20 mouse cellular contexts compared by ENCODE assay signal in genomic region chr10:108470319-108470955, GRCm38 (mm10).
DNase-seq lines count a peak whose midpoint lies in the region; ATAC-seq and TF ChIP-seq lines count a peak whose summit lies in the region.
"Had no signal": no experiment of that assay in that cellular context is flagged by ENCODE, and none has a peak within 500 bp of the region (broad histone marks: within the 10 kb centered on the region; RNA-seq: fewer than 3 reads in every experiment).

No protein-coding gene starts in this region.

- TF ChIP-seq POLR2A in cerebellum, adult 2 months (IDR thresholded peaks at IDR 0.05; ENCODE audit: borderline replicate concordance, insufficient read depth, low read length) = no peak
- no peak for TF ChIP-seq POLR2A in kidney, adult 2 months (IDR thresholded peaks at IDR 0.05; ENCODE audit: low read depth, low read length)
- TF ChIP-seq POLR2A in brain, embryonic 14.5 days (IDR thresholded peaks at IDR 0.05; ENCODE audit: borderline replicate concordance, extremely low read depth, insufficient read depth, insufficient read length, poor library complexity, severe bottlenecking) = no peak

- no peaks in the 10 kb centered on the region for H3K27me3 ChIP-seq in cerebellum, adult 2 months (ENCODE audit: control insufficient read depth, insufficient read depth, low read length)
- H3K27me3 ChIP-seq in kidney, embryonic 15.5 days = no peaks in the 10 kb centered on the region
- no peaks in the 10 kb centered on the region for H3K27me3 ChIP-seq in kidney, adult 2 months (replicated peaks; ENCODE audit: control insufficient read depth, insufficient read depth, low read length)
- no peaks in the 10 kb centered on the region for H3K27me3 ChIP-seq in hindbrain, postnatal 0 days (ENCODE audit: insufficient read depth, low read length)
- H3K27me3 ChIP-seq: forebrain, embryonic 13.5 days; heart, embryonic 15.5 days had no signal

- peak; percentile 18 to 69 for DNase-seq in cerebellum, adult 2 months
- DNase-seq in cerebellum, postnatal 4 days (ENCODE audit: low spot score in 2 of 2) = no peak
- DNase-seq in kidney, adult 2 months = no peak
- peak; percentile 57 for DNase-seq in brain, embryonic 14.5 days (ENCODE audit: low read depth)
- DNase-seq in hindbrain, postnatal 0 days (ENCODE audit: low spot score) = peak; percentile 31
- no peak for DNase-seq in right cerebral cortex, adult 18-20 months
- no peak for DNase-seq in layer of hippocampus, postnatal 36 days
- DNase-seq: adrenal gland, postnatal 25 days; gastrocnemius, adult 2 months; heart, adult 11 months; kidney, adult 18-20 months; liver; liver, postnatal 0 days; lung, postnatal 14 days; right cerebral cortex, postnatal 25 days; thymus, postnatal 25 days had no signal

- H3K9ac ChIP-seq in kidney, embryonic 15.5 days = no peak overlapping the region
- no peak overlapping the region for H3K9ac ChIP-seq in hindbrain, postnatal 0 days (replicated peaks; ENCODE audit: low read length)
- H3K9ac ChIP-seq: forebrain, embryonic 13.5 days; heart, embryonic 15.5 days; liver, postnatal 0 days had no signal

- no peak overlapping the region for H3K4me2 ChIP-seq in kidney, embryonic 15.5 days
- H3K4me2 ChIP-seq in hindbrain, postnatal 0 days (ENCODE audit: low read depth, low read length) = no peak overlapping the region
- H3K4me2 ChIP-seq: forebrain, embryonic 13.5 days; heart, embryonic 15.5 days had no signal

- no peaks in the 10 kb centered on the region for H3K4me1 ChIP-seq in cerebellum, adult 2 months (ENCODE audit: control insufficient read depth, insufficient read depth, low read length)
- H3K4me1 ChIP-seq in kidney, embryonic 15.5 days = 0 out of 2 replicates have a peak, but pooled peaks cover 5% of the 10 kb centered on the region
- no peaks in the 10 kb centered on the region for H3K4me1 ChIP-seq in kidney, adult 2 months (ENCODE audit: control insufficient read depth, insufficient read depth, low read length)
- H3K4me1 ChIP-seq in hindbrain, postnatal 0 days (ENCODE audit: insufficient read depth, low read length) = 0 out of 2 replicates have a peak, but pooled peaks cover 3% of the 10 kb centered on the region
- H3K4me1 ChIP-seq: forebrain, embryonic 13.5 days; heart, embryonic 15.5 days had no signal

- peak; percentile 57; the same call in 1 of the 2 replicates for ATAC-seq in kidney, embryonic 15.5 days (replicated peaks; ENCODE audit: low FRiP score)
- ATAC-seq in hindbrain, postnatal 0 days = no peak
- ATAC-seq: forebrain, embryonic 13.5 days; liver, postnatal 0 days had no signal

- no peak overlapping the region for H3K4me3 ChIP-seq in cerebellum, adult 2 months (replicated peaks; ENCODE audit: insufficient read depth, low read depth, low read length)
- H3K4me3 ChIP-seq in kidney, embryonic 15.5 days (replicated peaks) = no peak overlapping the region
- no peak overlapping the region for H3K4me3 ChIP-seq in kidney, adult 2 months (ENCODE audit: insufficient read depth, low read depth, low read length)
- H3K4me3 ChIP-seq in hindbrain, postnatal 0 days (ENCODE audit: low read length) = no peak overlapping the region
- H3K4me3 ChIP-seq: forebrain, embryonic 13.5 days; gastrocnemius, adult 2 months; heart, embryonic 15.5 days had no signal

- H3K9me3 ChIP-seq in kidney, embryonic 15.5 days (replicated peaks) = no peaks in the 10 kb centered on the region
- no peaks in the 10 kb centered on the region for H3K9me3 ChIP-seq in hindbrain, postnatal 0 days (ENCODE audit: low read length)
- H3K9me3 ChIP-seq: heart, embryonic 15.5 days had no signal

- TF ChIP-seq CTCF in cerebellum, adult 2 months (IDR thresholded peaks at IDR 0.05; ENCODE audit: borderline replicate concordance, insufficient read depth, low read depth, low read length) = no peak
- TF ChIP-seq CTCF in kidney, adult 2 months (conservative IDR thresholded peaks at IDR 0.05; ENCODE audit: insufficient read depth, insufficient read length, low read depth, low read length) = no peak
- no peak for TF ChIP-seq CTCF in brain, embryonic 14.5 days (IDR thresholded peaks at IDR 0.05; ENCODE audit: borderline replicate concordance, extremely low read depth, insufficient read depth, insufficient read length)
- no peak for TF ChIP-seq CTCF in hindbrain, postnatal 0 days (IDR thresholded peaks at IDR 0.05; ENCODE audit: low read depth)

- H3K27ac ChIP-seq in cerebellum, adult 2 months (ENCODE audit: insufficient read depth, low read length) = no peak overlapping the region
- H3K27ac ChIP-seq in kidney, embryonic 15.5 days = peak overlapping the region; percentile 27; the same call in 1 of the 2 replicates
- H3K27ac ChIP-seq in kidney, adult 2 months (ENCODE audit: insufficient read depth, low read depth, low read length) = no peak overlapping the region
- no peak overlapping the region for H3K27ac ChIP-seq in hindbrain, postnatal 0 days
- H3K27ac ChIP-seq: forebrain, embryonic 13.5 days; gastrocnemius, adult 2 months; heart, embryonic 15.5 days; stomach, postnatal 0 days had no signal

- H3K36me3 ChIP-seq in kidney, embryonic 15.5 days = no peaks in the 10 kb centered on the region
- H3K36me3 ChIP-seq in kidney, adult 2 months (ENCODE audit: control insufficient read depth, insufficient read depth, low read length) = no peaks in the 10 kb centered on the region
- no peaks in the 10 kb centered on the region for H3K36me3 ChIP-seq in hindbrain, postnatal 0 days (ENCODE audit: insufficient read depth, low read length)
- H3K36me3 ChIP-seq: heart, embryonic 15.5 days had no signal

- WGBS in cerebellum, adult 2 months = 26% methylated on average over 6 of the region's 6 CpGs
- 29% methylated on average over 6 of the region's 6 CpGs for WGBS in kidney, embryonic 15.5 days
- 35% methylated on average over 6 of the region's 6 CpGs for WGBS in kidney, adult 2 months
- 38% methylated on average over 6 of the region's 6 CpGs for WGBS in hindbrain, postnatal 0 days

Comparison
In these comparisons a context has a peak if more than half of its experiments do, and no peak if none do; other contexts are left out.
1. DNase-seq: peak in cerebellum, adult 2 months (2 of 2), brain, embryonic 14.5 days (single experiment) and hindbrain, postnatal 0 days (single experiment); none in cerebellum, postnatal 4 days (0 of 2), kidney, adult 2 months (single experiment), right cerebral cortex, adult 18-20 months (single experiment) and layer of hippocampus, postnatal 36 days (0 of 2).